Mouse (Mus musculus): ENCODE results near the gene Tanc1. TPM values are rescaled to one million over a fixed set of nuclear protein-coding genes. Genes with fewer than 3 reads are reported as not detected.
A peak's percentile ranks its signal among the peaks of the same experiment; 100 is the strongest.

Tanc1 gene
- polyA plus RNA-seq, 1 experiment from 2014 or later, result 52.3 TPM

DNA sequence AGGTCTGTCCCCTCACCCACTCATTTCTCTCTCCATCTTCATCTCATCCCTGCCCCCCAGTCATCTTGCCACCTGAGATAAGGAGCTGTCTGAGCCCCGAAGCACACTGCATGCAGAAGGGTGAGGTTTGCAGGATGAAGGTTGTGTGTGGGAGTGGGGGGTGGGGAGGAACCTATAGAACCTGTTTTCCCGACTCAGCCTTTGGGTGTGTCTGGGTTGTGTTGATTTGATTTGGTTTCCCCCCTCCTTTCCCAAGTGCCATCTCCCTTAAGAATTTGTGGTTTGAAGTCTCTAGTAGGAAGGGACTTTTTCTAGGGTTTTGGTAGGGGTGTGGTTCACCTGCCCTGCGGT, 157.5 kb downstream of the Tanc1 start:
- H3K36me3 ChIP-seq (ENCODE audit: insufficient read depth, low read length), result peaks cover 18% of the 10 kb centered on the region
- H3K9me3 ChIP-seq (ENCODE audit: low read length), result no peaks in the 10 kb centered on the region
- WGBS, result 61% methylated on average over 3 of the region's 3 CpGs
- peaks cover 60% of the 10 kb centered on the region for H3K4me1 ChIP-seq (ENCODE audit: insufficient read depth, low read length)
- no peak for ATAC-seq (ENCODE audit: low FRiP score, low TSS enrichment)
- no peak overlapping the region for H3K4me3 ChIP-seq (ENCODE audit: low read length)
- no peaks in the 10 kb centered on the region for H3K27me3 ChIP-seq (ENCODE audit: insufficient read depth, low read length)
- H3K27ac ChIP-seq (ENCODE audit: low read length), result peak overlapping the region; percentile 89; the same call in 1 of the 2 replicates
- H3K9ac ChIP-seq (replicated peaks; ENCODE audit: low read length), result no peak overlapping the region
- H3K4me2 ChIP-seq (replicated peaks; ENCODE audit: low read depth, low read length), result no peak overlapping the region

DNA sequence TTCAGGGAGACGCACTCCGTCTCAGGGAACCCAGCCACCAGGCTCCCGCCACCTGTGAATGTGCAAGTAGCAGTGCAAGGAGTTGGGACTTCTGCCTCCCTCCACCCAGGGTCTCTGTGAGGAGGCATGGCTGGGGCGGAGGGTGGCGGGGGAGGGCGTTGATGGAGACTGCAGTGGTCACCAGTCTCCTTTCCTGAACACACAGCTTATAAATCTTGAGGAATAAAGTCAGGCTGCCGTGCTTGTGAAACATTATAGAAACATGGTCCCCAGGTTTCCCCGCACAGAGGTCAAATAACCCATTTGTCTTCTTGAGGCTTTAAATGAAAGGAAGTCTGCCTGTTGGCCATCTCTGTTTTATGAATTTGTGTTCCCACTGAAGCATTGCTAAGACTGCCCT, 159.9 kb downstream of the Tanc1 start:
- Histone ChIP-seq H3K9ac (replicated peaks; ENCODE audit: low read length) (0 out of 2 replicates have a peak overlapping the region, but pooled peaks have one; percentile 1), H3K4me2 (replicated peaks; ENCODE audit: low read depth, low read length) (peak overlapping the region; percentile 20; the same call in 1 of the 2 replicates), H3K27ac (ENCODE audit: low read length) (peak overlapping the region; percentile 83), H3K36me3 (ENCODE audit: insufficient read depth, low read length) (peaks cover 27% of the 10 kb centered on the region), H3K27me3 (ENCODE audit: insufficient read depth, low read length) (no peaks in the 10 kb centered on the region), H3K4me1 (ENCODE audit: insufficient read depth, low read length) (peaks cover 60% of the 10 kb centered on the region), H3K4me3 (ENCODE audit: low read length) (no peak overlapping the region), H3K9me3 (ENCODE audit: low read length) (no peaks in the 10 kb centered on the region)
- 26% methylated on average over 8 of the region's 8 CpGs for WGBS
- ATAC-seq (ENCODE audit: low FRiP score, low TSS enrichment), result peak; percentile 70

DNA sequence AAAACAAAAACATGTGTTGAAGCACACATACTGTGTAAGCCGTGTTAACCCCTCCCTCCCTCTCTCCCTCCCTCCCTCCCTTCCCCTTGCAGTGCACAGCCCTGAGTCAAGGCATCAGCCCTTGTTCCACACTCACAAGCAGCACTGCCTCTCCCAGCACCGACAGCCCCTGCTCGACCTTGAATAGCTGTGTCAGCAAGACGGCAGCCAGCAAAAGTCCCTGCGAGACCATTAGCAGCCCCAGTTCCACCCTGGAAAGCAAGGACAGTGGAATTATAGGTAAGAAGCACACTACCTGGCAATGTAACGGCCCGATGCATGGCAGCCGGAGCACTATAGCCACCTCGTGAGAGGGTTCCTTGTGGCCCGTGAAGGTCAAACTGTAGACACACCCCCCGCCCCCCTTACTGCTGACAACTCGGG, 160.4 kb downstream of the Tanc1 start:
- WGBS, result 12% methylated on average over 12 of the region's 12 CpGs
- peaks cover 59% of the 10 kb centered on the region for H3K4me1 ChIP-seq (ENCODE audit: insufficient read depth, low read length)
- H3K36me3 ChIP-seq (ENCODE audit: insufficient read depth, low read length), result peaks cover 27% of the 10 kb centered on the region
- H3K9me3 ChIP-seq (ENCODE audit: low read length), result no peaks in the 10 kb centered on the region
- no peaks in the 10 kb centered on the region for H3K27me3 ChIP-seq (ENCODE audit: insufficient read depth, low read length)
- H3K9ac ChIP-seq (replicated peaks; ENCODE audit: low read length), result 0 out of 2 replicates have a peak overlapping the region, but pooled peaks have one; percentile 29
- ATAC-seq (ENCODE audit: low FRiP score, low TSS enrichment), result peak; percentile 85
- no peak overlapping the region for H3K4me3 ChIP-seq (ENCODE audit: low read length)
- peak overlapping the region; percentile 20; the same call in 1 of the 2 replicates for H3K4me2 ChIP-seq (replicated peaks; ENCODE audit: low read depth, low read length)
- H3K27ac ChIP-seq (ENCODE audit: low read length), result peak overlapping the region; percentile 83

DNA sequence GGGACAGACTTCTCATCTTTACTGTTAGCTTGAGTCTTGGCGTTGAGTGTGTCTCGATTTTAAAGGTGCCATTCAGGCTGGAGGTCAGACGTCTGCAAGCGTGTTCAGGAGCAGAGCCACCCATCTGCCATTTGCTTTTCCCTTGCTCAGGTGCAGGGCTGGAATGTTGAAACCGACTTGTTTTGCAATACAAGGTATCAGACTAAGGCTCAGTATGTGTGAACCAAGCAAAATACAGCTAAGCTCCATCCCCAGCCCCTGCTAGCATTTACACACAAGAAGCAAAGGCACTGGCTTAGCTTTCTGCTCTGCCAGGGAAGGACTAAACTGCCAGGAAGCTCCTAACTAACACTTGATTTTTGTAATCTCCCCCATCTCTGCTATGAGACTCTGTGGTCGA, 162.5 kb downstream of the Tanc1 start:
- no peak overlapping the region for H3K27ac ChIP-seq (ENCODE audit: low read length)
- H3K9ac ChIP-seq (replicated peaks; ENCODE audit: low read length), result no peak overlapping the region
- peaks cover 48% of the 10 kb centered on the region for H3K4me1 ChIP-seq (ENCODE audit: insufficient read depth, low read length)
- 92% methylated on average over 6 of the region's 6 CpGs for WGBS
- no peak overlapping the region for H3K4me3 ChIP-seq (ENCODE audit: low read length)
- no peaks in the 10 kb centered on the region for H3K9me3 ChIP-seq (ENCODE audit: low read length)
- peaks cover 27% of the 10 kb centered on the region for H3K36me3 ChIP-seq (ENCODE audit: insufficient read depth, low read length)
- ATAC-seq (ENCODE audit: low FRiP score, low TSS enrichment), result no peak
- H3K4me2 ChIP-seq (replicated peaks; ENCODE audit: low read depth, low read length), result no peak overlapping the region
- no peaks in the 10 kb centered on the region for H3K27me3 ChIP-seq (ENCODE audit: insufficient read depth, low read length)

DNA sequence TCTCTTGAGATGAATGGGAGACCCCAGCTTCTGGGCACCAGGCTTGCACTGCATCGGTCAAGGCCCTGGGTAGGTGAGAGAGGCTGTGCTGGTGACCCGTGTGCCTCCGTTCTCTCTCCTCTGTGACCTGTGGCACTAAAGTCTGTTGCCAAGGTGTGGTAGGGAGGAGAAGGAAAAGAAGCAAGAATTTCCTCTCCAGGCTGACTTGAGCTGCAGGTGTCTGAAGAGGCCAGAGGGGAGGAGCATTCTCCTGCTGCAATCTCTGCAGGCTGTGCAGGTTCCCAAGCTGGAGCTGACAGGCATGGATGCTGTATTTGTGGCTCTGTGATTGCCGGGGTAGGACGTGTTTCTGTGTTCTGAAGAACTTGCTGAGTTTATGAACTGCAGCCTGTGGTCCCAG, 163.3 kb downstream of the Tanc1 start:
- Histone ChIP-seq H3K9me3 (ENCODE audit: low read length) (no peaks in the 10 kb centered on the region), H3K9ac (replicated peaks; ENCODE audit: low read length) (no peak overlapping the region), H3K4me2 (replicated peaks; ENCODE audit: low read depth, low read length) (no peak overlapping the region), H3K27me3 (ENCODE audit: insufficient read depth, low read length) (no peaks in the 10 kb centered on the region), H3K4me1 (ENCODE audit: insufficient read depth, low read length) (peaks cover 48% of the 10 kb centered on the region), H3K4me3 (ENCODE audit: low read length) (no peak overlapping the region), H3K27ac (ENCODE audit: low read length) (no peak overlapping the region), H3K36me3 (ENCODE audit: insufficient read depth, low read length) (peaks cover 30% of the 10 kb centered on the region)
- 68% methylated on average over 5 of the region's 5 CpGs for WGBS
- ATAC-seq (ENCODE audit: low FRiP score, low TSS enrichment), result no peak

DNA sequence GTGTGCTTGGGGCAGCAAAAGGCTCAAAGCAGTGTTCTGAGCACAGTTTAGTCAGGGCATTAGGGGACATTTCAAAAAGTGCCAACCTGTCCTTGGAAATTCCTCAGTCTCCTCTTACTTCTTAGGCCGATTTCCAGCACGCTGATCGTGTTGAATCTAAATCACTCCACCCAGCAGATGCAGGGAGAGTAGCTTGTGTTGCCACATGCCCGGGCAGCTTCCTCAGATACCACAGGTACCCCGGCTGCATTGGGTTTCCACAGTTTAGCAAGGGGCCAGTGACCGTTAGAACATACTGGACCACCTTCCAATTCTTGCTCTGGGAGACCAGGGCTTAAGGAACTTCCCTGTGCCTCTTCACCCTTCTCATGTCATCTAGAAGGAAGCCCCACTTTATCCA, 164.0 kb downstream of the Tanc1 start:
- Histone ChIP-seq H3K9ac (replicated peaks; ENCODE audit: low read length) (no peak overlapping the region), H3K4me1 (ENCODE audit: insufficient read depth, low read length) (peaks cover 41% of the 10 kb centered on the region), H3K36me3 (ENCODE audit: insufficient read depth, low read length) (peaks cover 30% of the 10 kb centered on the region), H3K9me3 (ENCODE audit: low read length) (no peaks in the 10 kb centered on the region), H3K27ac (ENCODE audit: low read length) (no peak overlapping the region), H3K4me2 (replicated peaks; ENCODE audit: low read depth, low read length) (no peak overlapping the region), H3K27me3 (ENCODE audit: insufficient read depth, low read length) (no peaks in the 10 kb centered on the region), H3K4me3 (ENCODE audit: low read length) (no peak overlapping the region)
- no peak for ATAC-seq (ENCODE audit: low FRiP score, low TSS enrichment)
- 80% methylated on average over 6 of the region's 6 CpGs for WGBS

DNA sequence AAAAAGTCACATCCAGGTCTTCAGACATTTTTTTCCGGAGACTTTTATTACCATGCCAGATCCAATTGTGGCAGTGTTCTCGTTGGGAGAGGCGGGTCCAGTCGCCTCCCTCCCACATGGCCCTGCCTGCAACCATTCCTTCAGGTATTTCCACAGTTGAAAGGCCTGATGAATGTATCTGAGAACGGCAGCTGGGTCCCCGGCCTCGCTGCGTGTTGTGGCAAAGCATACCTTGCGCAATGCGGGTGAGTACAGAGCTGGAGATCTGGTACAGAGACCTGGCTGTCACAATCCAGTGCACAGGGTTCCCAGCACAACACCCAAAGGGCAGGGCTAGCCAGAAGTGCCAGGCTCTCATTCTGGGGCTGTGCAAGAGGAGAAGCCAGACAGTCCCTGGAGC, 167.5 kb downstream of the Tanc1 start:
- Histone ChIP-seq H3K4me3 (ENCODE audit: low read length) (no peak overlapping the region), H3K9me3 (ENCODE audit: low read length) (no peaks in the 10 kb centered on the region), H3K36me3 (ENCODE audit: insufficient read depth, low read length) (peaks cover 22% of the 10 kb centered on the region), H3K9ac (replicated peaks; ENCODE audit: low read length) (no peak overlapping the region), H3K4me1 (ENCODE audit: insufficient read depth, low read length) (peaks cover 39% of the 10 kb centered on the region), H3K27me3 (ENCODE audit: insufficient read depth, low read length) (no peaks in the 10 kb centered on the region), H3K4me2 (replicated peaks; ENCODE audit: low read depth, low read length) (no peak overlapping the region), H3K27ac (ENCODE audit: low read length) (peak overlapping the region; percentile 50)
- peak; percentile 61; the same call in 1 of the 2 replicates for ATAC-seq (ENCODE audit: low FRiP score, low TSS enrichment)
- whole genome bisulfite sequencing, result 65% methylated on average over 10 of the region's 10 CpGs

DNA sequence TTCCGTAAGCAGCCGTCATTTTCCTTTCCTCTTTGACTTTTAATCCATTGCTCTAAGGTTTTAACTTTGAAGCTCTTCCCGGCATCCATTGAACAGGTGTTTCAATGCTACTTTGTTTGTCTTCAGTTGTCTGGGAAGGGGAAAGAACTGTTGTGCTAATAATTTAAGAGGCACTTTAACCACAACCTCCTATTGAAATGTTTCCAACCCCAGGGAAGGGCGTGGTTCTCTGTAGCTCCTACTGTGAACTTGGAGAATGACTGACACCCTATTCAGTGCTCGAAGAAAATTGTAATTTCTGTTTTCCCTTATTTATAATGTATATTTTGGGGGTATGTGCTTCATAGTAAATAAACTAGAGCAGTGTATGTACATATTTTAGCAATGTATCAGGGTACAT, 168.4 kb downstream of the Tanc1 start:
- no peak overlapping the region for H3K4me2 ChIP-seq (replicated peaks; ENCODE audit: low read depth, low read length)
- H3K36me3 ChIP-seq (ENCODE audit: insufficient read depth, low read length), result peaks cover 14% of the 10 kb centered on the region
- H3K27ac ChIP-seq (ENCODE audit: low read length), result no peak overlapping the region
- no peak overlapping the region for H3K9ac ChIP-seq (replicated peaks; ENCODE audit: low read length)
- peaks cover 46% of the 10 kb centered on the region for H3K4me1 ChIP-seq (ENCODE audit: insufficient read depth, low read length)
- no peak for ATAC-seq (ENCODE audit: low FRiP score, low TSS enrichment)
- no peaks in the 10 kb centered on the region for H3K27me3 ChIP-seq (ENCODE audit: insufficient read depth, low read length)
- WGBS, result 68% methylated on average over 5 of the region's 5 CpGs
- no peak overlapping the region for H3K4me3 ChIP-seq (ENCODE audit: low read length)
- H3K9me3 ChIP-seq (ENCODE audit: low read length), result no peaks in the 10 kb centered on the region

DNA sequence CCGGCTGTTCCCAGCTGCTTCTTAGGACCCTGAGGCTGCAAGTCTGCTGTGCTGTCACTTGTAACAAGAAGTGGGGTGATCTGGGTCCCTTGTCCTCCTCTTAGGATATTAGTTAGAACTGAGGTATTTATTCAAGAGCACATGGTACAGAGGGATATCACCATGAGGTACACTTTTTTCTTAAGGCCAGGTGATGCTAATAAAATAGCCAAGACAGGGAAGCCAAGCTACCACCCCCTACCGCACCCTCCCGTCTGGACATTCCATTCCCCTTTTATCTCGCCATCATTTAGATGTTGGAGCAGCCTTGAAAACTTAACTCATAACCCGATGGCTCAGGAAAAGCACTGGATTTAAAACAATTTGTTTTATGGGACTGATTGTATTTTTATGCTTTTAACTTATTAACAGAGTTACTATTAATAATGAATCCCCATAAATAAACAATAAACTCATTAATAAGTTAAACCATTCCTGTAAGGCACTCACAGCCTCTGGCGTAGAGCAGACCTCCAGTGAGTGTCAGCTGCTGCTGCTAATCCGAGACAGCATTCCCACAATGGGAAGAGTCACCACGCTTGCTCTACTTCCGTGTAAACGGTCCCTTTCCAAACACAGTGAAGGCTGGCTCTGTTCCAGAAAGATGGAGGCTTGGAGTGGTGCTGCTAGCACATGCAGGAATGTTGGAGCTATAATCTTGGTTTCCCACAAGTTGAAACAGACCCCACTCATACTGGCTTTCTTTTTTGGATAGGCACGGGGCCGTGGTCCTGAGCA, 171.4 kb downstream of the Tanc1 start:
- Histone ChIP-seq H3K4me3 (ENCODE audit: low read length) (no peak overlapping the region), H3K4me2 (replicated peaks; ENCODE audit: low read depth, low read length) (no peak overlapping the region), H3K4me1 (ENCODE audit: insufficient read depth, low read length) (peaks cover 48% of the 10 kb centered on the region), H3K27ac (ENCODE audit: low read length) (peak overlapping the region; percentile 88), H3K9ac (replicated peaks; ENCODE audit: low read length) (no peak overlapping the region), H3K27me3 (ENCODE audit: insufficient read depth, low read length) (no peaks in the 10 kb centered on the region), H3K36me3 (ENCODE audit: insufficient read depth, low read length) (peaks cover 27% of the 10 kb centered on the region), H3K9me3 (ENCODE audit: low read length) (no peaks in the 10 kb centered on the region)
- WGBS, result 58% methylated on average over 12 of the region's 12 CpGs
- no peak for ATAC-seq (ENCODE audit: low FRiP score, low TSS enrichment)

DNA sequence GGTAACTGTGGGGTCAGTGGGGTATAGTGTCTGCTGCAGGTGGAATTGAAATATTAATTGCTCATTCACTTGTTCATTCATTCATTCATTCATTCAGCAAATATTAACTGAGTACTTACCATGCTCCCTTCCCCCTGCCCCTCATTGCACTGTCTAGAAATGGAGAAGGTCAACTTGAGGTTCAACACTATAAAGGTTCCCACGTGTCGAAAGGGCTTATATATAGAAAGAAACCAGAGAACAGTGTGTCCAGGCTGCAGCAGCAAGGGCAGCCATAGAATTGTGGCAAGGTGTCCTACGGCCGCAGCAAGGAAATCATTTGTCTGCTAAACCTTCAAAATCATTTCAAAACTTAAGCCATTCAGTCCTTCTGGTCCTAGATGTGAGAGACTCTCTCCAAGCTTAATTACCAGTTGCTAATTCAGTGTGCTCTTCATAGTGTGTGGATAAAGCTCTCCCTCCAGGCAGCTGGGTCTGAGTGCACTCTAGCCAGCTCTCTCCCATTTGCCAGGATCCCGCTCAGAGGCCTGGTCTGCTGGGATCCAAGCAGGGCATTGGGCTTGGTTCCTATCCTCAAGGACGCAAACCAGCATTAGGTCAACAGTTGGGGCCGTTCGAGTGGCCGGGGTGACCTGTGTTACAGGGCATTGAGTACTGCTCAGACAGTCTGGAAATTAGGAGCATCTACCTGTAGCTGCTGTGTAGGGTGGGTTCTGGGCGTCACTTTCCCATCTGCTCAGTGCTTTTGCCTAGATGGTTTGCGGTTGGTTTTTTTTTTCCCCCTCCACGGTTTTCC, 172.2 kb downstream of the Tanc1 start:
- Histone ChIP-seq H3K9me3 (ENCODE audit: low read length) (no peaks in the 10 kb centered on the region), H3K4me1 (ENCODE audit: insufficient read depth, low read length) (peaks cover 51% of the 10 kb centered on the region), H3K36me3 (ENCODE audit: insufficient read depth, low read length) (peaks cover 27% of the 10 kb centered on the region), H3K9ac (replicated peaks; ENCODE audit: low read length) (0 out of 2 replicates have a peak overlapping the region, but pooled peaks have one; percentile 15), H3K27me3 (ENCODE audit: insufficient read depth, low read length) (no peaks in the 10 kb centered on the region), H3K4me3 (ENCODE audit: low read length) (no peak overlapping the region), H3K27ac (ENCODE audit: low read length) (peak overlapping the region; percentile 88), H3K4me2 (replicated peaks; ENCODE audit: low read depth, low read length) (no peak overlapping the region)
- ATAC-seq (ENCODE audit: low FRiP score, low TSS enrichment), result no peak
- 70% methylated on average over 12 of the region's 12 CpGs for WGBS

All from kidney, embryonic 16.5 days (tissue).